Mouse (Mus musculus) hindbrain, embryonic 10.5 days (tissue): ENCODE data around the gene Rasgrp2. TPM values are rescaled to one million over a fixed set of nuclear protein-coding genes. Genes with fewer than 3 reads are reported as not detected.

Experiments used
- DNase-seq: peaks from one replicate; pipeline ENCODE4 v3.0.0-alpha.2; 2017; ENCODE audit warnings: low spot score
- H3K27ac ChIP-seq: fragments of 300-500 bp; sonication (generic); 2 replicates; pipeline ENCODE4 v1.5.1; 2016; ENCODE audit warnings: mild to moderate bottlenecking, moderate library complexity
- H3K27me3 ChIP-seq: fragments of 300-500 bp; sonication (generic); 2 replicates; pipeline ENCODE4 v1.6.1; 2016; ENCODE audit warnings: mild to moderate bottlenecking; ENCODE audit not compliant: poor library complexity, insufficient read depth, severe bottlenecking
- H3K36me3 ChIP-seq: fragments of 300-500 bp; sonication (generic); 2 replicates; pipeline ENCODE4 v1.6.1; 2016; ENCODE audit warnings: mild to moderate bottlenecking, moderate library complexity
- H3K4me1 ChIP-seq: fragments of 300-500 bp; sonication (generic); replicated peaks from 2 replicates; pipeline ENCODE4 v1.6.1; 2016; ENCODE audit warnings: mild to moderate bottlenecking
- H3K4me3 ChIP-seq: fragments of 300-500 bp; sonication (generic); 2 replicates; pipeline ENCODE4 v1.5.1; 2016; ENCODE audit warnings: mild to moderate bottlenecking, moderate library complexity
- H3K9me3 ChIP-seq: fragments of 300-500 bp; sonication (generic); 2 replicates; pipeline ENCODE4 v1.6.1; 2016; ENCODE audit warnings: mild to moderate bottlenecking, moderate library complexity
- WGBS: fragments of 180-500 bp; shearing (Covaris S2); methylation state at CpG from one replicate; pipeline ENCODE4 v1.1.7; 2016; 5-methylcytosine and 5-hydroxymethylcytosine counted together
- polyA plus RNA-seq: library from polyadenylated mRNA; unstranded; fragments of >200 nt; fragmentation: Nextera tagmentation; extraction: Ambion mirVana; gene quantifications from 2 replicates; pipeline ENCODE4 v1.2.1, GENCODE M21; 2016

Rasgrp2 gene
- polyA plus RNA-seq, 1 experiment from 2014 or later, result 20.7 TPM

GRCm38 (mm10) chr19:6459504-6459903 is 60.4 kb downstream of the Rasgrp2 start:
- Histone ChIP-seq H3K9me3 (no peaks in the 10 kb centered on the region), H3K4me3 (no peak overlapping the region), H3K27ac (no peak overlapping the region), H3K27me3 (peaks cover 31% of the 10 kb centered on the region), H3K4me1 (peaks cover 28% of the 10 kb centered on the region), H3K36me3 (no peaks in the 10 kb centered on the region)
- no peak for DNase-seq
- WGBS, result 86% methylated on average over 6 of the region's 6 CpGs

- Histone ChIP-seq H3K27me3 (peaks cover 11% of the 10 kb centered on the region; the same call in 1 of the 2 replicates), H3K4me1 (peaks cover 44% of the 10 kb centered on the region), H3K36me3 (no peaks in the 10 kb centered on the region), H3K9me3 (peaks cover 5% of the 10 kb centered on the region; the same call in 1 of the 2 replicates), H3K4me3 (no peak overlapping the region), H3K27ac (peak overlapping the region; percentile 30; the same call in 1 of the 2 replicates)
- 46% methylated on average over 6 of the region's 6 CpGs for WGBS
- DNase-seq, result no peak
These were observed 63.7 kb downstream of the Rasgrp2 start for GRCm38 (mm10) chr19:6462841-6463240.

GRCm38 (mm10) chr19:6464306-6465071 is 65.3 kb downstream of the Rasgrp2 start:
- peak overlapping the region; percentile 79 for H3K27ac ChIP-seq
- peaks cover 11% of the 10 kb centered on the region; the same call in 1 of the 2 replicates for H3K27me3 ChIP-seq
- peaks cover 57% of the 10 kb centered on the region for H3K4me1 ChIP-seq
- peaks cover 5% of the 10 kb centered on the region; the same call in 1 of the 2 replicates for H3K9me3 ChIP-seq
- DNase-seq, result no peak
- no peak overlapping the region for H3K4me3 ChIP-seq
- 43% methylated on average over 10 of the region's 10 CpGs for WGBS
- H3K36me3 ChIP-seq, result no peaks in the 10 kb centered on the region

Other genes with a start within 250 kb of the Rasgrp2 start
- gene Majin, start 215.0 kb upstream of the Rasgrp2 start, polyA plus RNA-seq, result 0.12 TPM in 1 of 2 replicates, not detected in the other
- 0.57 TPM in 1 of 2 replicates, not detected in the other for gene Gpha2, start 173.0 kb upstream of the Rasgrp2 start, polyA plus RNA-seq
- gene Ppp2r5b, start 163.5 kb upstream of the Rasgrp2 start, polyA plus RNA-seq, result 37.8 and 53.8 TPM in 2 replicates
- 10.3 and 14.9 TPM in 2 replicates for gene Atg2a, start 157.7 kb upstream of the Rasgrp2 start, polyA plus RNA-seq
- gene Ehd1, start 122.6 kb upstream of the Rasgrp2 start, polyA plus RNA-seq, result 87.8 and 103 TPM in 2 replicates
- 0.29 and 0.37 TPM in 2 replicates for gene Cdc42bpg, start 92.9 kb upstream of the Rasgrp2 start, polyA plus RNA-seq
- 125 and 129 TPM in 2 replicates for gene Men1, start 64.4 kb upstream of the Rasgrp2 start, polyA plus RNA-seq
- 13.1 and 14.7 TPM in 2 replicates for gene Map4k2, start 58.2 kb upstream of the Rasgrp2 start, polyA plus RNA-seq
- 198 and 221 TPM in 2 replicates for gene Sf1, start 35.6 kb upstream of the Rasgrp2 start, polyA plus RNA-seq
- gene Pygm, start 14.9 kb upstream of the Rasgrp2 start, polyA plus RNA-seq, result 1.3 and 1.9 TPM in 2 replicates
- 4.4 and 13.2 TPM in 2 replicates for gene Nrxn2, start 19.4 kb downstream of the Rasgrp2 start, polyA plus RNA-seq
- gene Slc22a12, start 143.7 kb downstream of the Rasgrp2 start, polyA plus RNA-seq, result not detected in 2 replicates